In the genomic region with DNA sequence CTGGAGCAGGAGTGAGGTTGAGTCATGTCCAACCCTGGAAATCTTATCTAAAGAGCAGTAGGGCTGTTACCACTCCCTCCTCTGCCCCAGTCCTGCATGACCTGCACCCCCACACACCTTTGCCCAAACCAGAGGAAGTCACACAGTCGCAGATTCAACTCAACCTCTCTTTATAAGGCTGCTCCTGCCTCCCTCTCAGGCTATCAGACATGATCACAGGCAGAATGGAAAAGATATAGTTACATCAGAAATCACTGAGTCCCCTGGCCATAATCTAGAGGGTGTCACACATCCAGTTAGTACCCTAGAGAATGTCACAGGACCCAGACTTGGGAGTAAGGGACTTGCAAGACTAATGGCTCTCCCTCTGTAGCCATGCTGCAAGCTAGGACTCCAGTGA, we compare ENCODE assay signal across 18 mouse cellular contexts.
DNase-seq lines count a peak whose midpoint lies in the region; TF ChIP-seq lines count a peak whose summit lies in the region.
"Had no signal": no experiment of that assay in that cellular context is flagged by ENCODE, and none has a peak within 500 bp of the region (broad histone marks: within the 10 kb centered on the region; RNA-seq: fewer than 3 reads in every experiment).

No protein-coding gene starts in this region.

- DNase-seq in MEL (ENCODE audit: low read depth, low spot score) (peak; percentile 49), MN1 (ENCODE audit: low spot score) (no peak)
- DNase-seq: adrenal gland, adult 2 months; adrenal gland, adult 8-10 months; adrenal gland, postnatal 10 days; adrenal gland, postnatal 14 days; adrenal gland, postnatal 25 days; adrenal gland, postnatal 36 days; B cell, adult 2 months; cerebellum, adult 11 months; cerebellum, adult 11-12 months; cerebellum, adult 18-20 months; cerebellum, adult 2 months; cerebellum, adult 8-10 months; cerebellum, adult 9-10 months had no signal

- H3K27me3 ChIP-seq in MEL (ENCODE audit: control insufficient read depth in 1 of 2, insufficient read depth in 2 of 2, low read length in 2 of 2): no peaks in the 10 kb centered on the region
- H3K27me3 ChIP-seq: CH12.LX, Patski had no signal

- TF ChIP-seq CTCF in MEL (IDR thresholded peaks at IDR 0.05 in 2 of 3, conservative IDR thresholded peaks at IDR 0.05 in 1 of 3; ENCODE audit: control insufficient read depth in 1 of 3, insufficient read depth in 1 of 3, low read depth in 2 of 3, low read length in 3 of 3, poor library complexity in 1 of 3, severe bottlenecking in 1 of 3): no peak

- no peak for TF ChIP-seq POLR2A in MEL (IDR thresholded peaks at IDR 0.05; ENCODE audit: control insufficient read depth in 1 of 2, insufficient read depth in 1 of 2, low read depth in 1 of 2, low read length in 2 of 2, poor library complexity in 1 of 2)

- no peaks in the 10 kb centered on the region for H3K9me3 ChIP-seq in MEL (replicated peaks; ENCODE audit: insufficient read depth, low read length)

- peaks cover 0 to 14% of the 10 kb centered on the region in 2 experiments; a peak in 3 of 4 replicates for H3K4me1 ChIP-seq in MEL (ENCODE audit: control insufficient read depth in 1 of 2, insufficient read depth in 2 of 2, low read length in 2 of 2)

- no peaks in the 10 kb centered on the region for H3K79me2 ChIP-seq in MEL (ENCODE audit: control insufficient read depth, insufficient read depth, low read length, poor library complexity)

- TF ChIP-seq RAD21 in MEL (IDR thresholded peaks at IDR 0.05; ENCODE audit: low read depth, low read length): no peak

- peak; percentile 40 to 56; a peak in 3 of 4 replicates for TF ChIP-seq EP300 in MEL (IDR thresholded peaks at IDR 0.05; ENCODE audit: low read depth in 1 of 2, low read length in 2 of 2)

- peaks cover 0 to 19% of the 10 kb centered on the region in 2 experiments; a peak in 2 of 4 replicates for H3K36me3 ChIP-seq in MEL (ENCODE audit: control insufficient read depth in 1 of 2, insufficient read depth in 2 of 2, low read length in 2 of 2)
- H3K36me3 ChIP-seq: G1E had no signal

- H3K9ac ChIP-seq in MEL (ENCODE audit: control insufficient read depth, low read depth, low read length, poor library complexity, severe bottlenecking): no peak overlapping the region

- H3K27ac ChIP-seq in MEL (ENCODE audit: control insufficient read depth, low read depth, low read length): no peak overlapping the region

- H3K4me3 ChIP-seq in MEL (ENCODE audit: control insufficient read depth in 1 of 2, insufficient read depth in 1 of 2, low read depth in 2 of 2, low read length in 2 of 2): no peak overlapping the region

TF ChIP-seq in MEL, 35 proteins besides CTCF, POLR2A, EP300 and RAD21:
- TF ChIP-seq KAT2A (conservative IDR thresholded peaks at IDR 0.05; ENCODE audit: low read depth, low read length) (no peak), TCF12 (IDR thresholded peaks at IDR 0.05; ENCODE audit: low read depth, low read length) (peak; percentile 59; the same call in 1 of the 2 replicates), GATA1 (IDR thresholded peaks at IDR 0.05; ENCODE audit: low read depth, low read length) (peak; percentile 69), SMC3 (IDR thresholded peaks at IDR 0.05; ENCODE audit: low read depth, low read length) (no peak), RCOR1 (IDR thresholded peaks at IDR 0.05; ENCODE audit: low read depth, low read length) (peak; percentile 73)
